23 mouse cellular contexts compared by ENCODE assay signal in genomic region chr4:45695239-45695638, GRCm38 (mm10).
A peak's percentile ranks its signal among the peaks of the same experiment; 100 is the strongest.
DNase-seq lines count a peak whose midpoint lies in the region; ATAC-seq and TF ChIP-seq lines count a peak whose summit lies in the region.
"Had no signal": no experiment of that assay in that cellular context is flagged by ENCODE, and none has a peak within 500 bp of the region (broad histone marks: within the 10 kb centered on the region; RNA-seq: fewer than 3 reads in every experiment).

No protein-coding gene starts in this region.

- H3K27me3 ChIP-seq in kidney, adult 2 months (replicated peaks; ENCODE audit: control insufficient read depth, insufficient read depth, low read length): no peaks in the 10 kb centered on the region
- H3K27me3 ChIP-seq in liver, embryonic 16.5 days (ENCODE audit: control insufficient read depth, insufficient read depth, low read depth, low read length): no peaks in the 10 kb centered on the region
- peaks cover 6% of the 10 kb centered on the region; the same call in 1 of the 2 replicates for H3K27me3 ChIP-seq in liver, embryonic 12.5 days (replicated peaks)
- H3K27me3 ChIP-seq in intestine, embryonic 15.5 days (replicated peaks): no peaks in the 10 kb centered on the region
- H3K27me3 ChIP-seq: CH12.LX; hindbrain, embryonic 12.5 days; Patski had no signal

- H3K4me2 ChIP-seq in liver, embryonic 16.5 days (ENCODE audit: low read depth, low read length): peak overlapping the region; percentile 12; the same call in 1 of the 2 replicates
- no peak overlapping the region for H3K4me2 ChIP-seq in liver, embryonic 12.5 days
- H3K4me2 ChIP-seq in intestine, embryonic 15.5 days (replicated peaks): no peak overlapping the region
- H3K4me2 ChIP-seq: heart, embryonic 11.5 days; hindbrain, embryonic 12.5 days had no signal

- H3K9me3 ChIP-seq in liver, embryonic 16.5 days (replicated peaks; ENCODE audit: control insufficient read depth, low read length): no peaks in the 10 kb centered on the region
- H3K9me3 ChIP-seq in liver, embryonic 12.5 days (replicated peaks): no peaks in the 10 kb centered on the region
- no peaks in the 10 kb centered on the region for H3K9me3 ChIP-seq in intestine, embryonic 15.5 days
- H3K9me3 ChIP-seq: G1E had no signal

- TF ChIP-seq POLR2A in kidney, adult 2 months (IDR thresholded peaks at IDR 0.05; ENCODE audit: low read depth, low read length): no peak

- H3K4me1 ChIP-seq in kidney, adult 2 months (ENCODE audit: control insufficient read depth, insufficient read depth, low read length): no peaks in the 10 kb centered on the region
- no peaks in the 10 kb centered on the region for H3K4me1 ChIP-seq in liver, embryonic 16.5 days (ENCODE audit: control insufficient read depth, low read depth, low read length)
- H3K4me1 ChIP-seq in liver, embryonic 12.5 days: no peaks in the 10 kb centered on the region
- no peaks in the 10 kb centered on the region for H3K4me1 ChIP-seq in intestine, embryonic 15.5 days (replicated peaks)

- no peaks in the 10 kb centered on the region for H3K36me3 ChIP-seq in kidney, adult 2 months (ENCODE audit: control insufficient read depth, insufficient read depth, low read length)
- no peaks in the 10 kb centered on the region for H3K36me3 ChIP-seq in liver, embryonic 16.5 days (ENCODE audit: control insufficient read depth, insufficient read depth)
- no peaks in the 10 kb centered on the region for H3K36me3 ChIP-seq in liver, embryonic 12.5 days
- H3K36me3 ChIP-seq in intestine, embryonic 15.5 days: no peaks in the 10 kb centered on the region
- H3K36me3 ChIP-seq: G1E; hindbrain, embryonic 12.5 days had no signal

- peak; percentile 5 for DNase-seq in kidney, adult 2 months
- DNase-seq in kidney, postnatal 4 days: no peak
- peak; percentile 45 for DNase-seq in large intestine, adult 2 months (ENCODE audit: low read depth, low spot score)
- DNase-seq in layer of hippocampus, adult 9-11 months: no peak
- DNase-seq: adrenal gland, postnatal 10 days; adrenal gland, postnatal 36 days; cerebellum, adult 18-20 months; cerebellum, adult 9-10 months; cerebellum, postnatal 14 days; forebrain, postnatal 0 days; gastrocnemius, adult 2 months; gastrocnemius, postnatal 14 days; heart, adult 11 months had no signal

- no peak overlapping the region for H3K27ac ChIP-seq in kidney, adult 2 months (ENCODE audit: insufficient read depth, low read depth, low read length)
- H3K27ac ChIP-seq in liver, embryonic 16.5 days (ENCODE audit: low read length): no peak overlapping the region
- H3K27ac ChIP-seq in liver, embryonic 12.5 days: no peak overlapping the region
- H3K27ac ChIP-seq in intestine, embryonic 15.5 days: no peak overlapping the region
- H3K27ac ChIP-seq: gastrocnemius, adult 2 months; hindbrain, embryonic 12.5 days had no signal

- no peak overlapping the region for H3K4me3 ChIP-seq in kidney, adult 2 months (ENCODE audit: insufficient read depth, low read depth, low read length)
- no peak overlapping the region for H3K4me3 ChIP-seq in liver, embryonic 16.5 days (ENCODE audit: low read depth, low read length)
- H3K4me3 ChIP-seq in liver, embryonic 12.5 days: no peak overlapping the region
- H3K4me3 ChIP-seq in intestine, embryonic 15.5 days (replicated peaks): no peak overlapping the region
- H3K4me3 ChIP-seq: gastrocnemius, adult 2 months; hindbrain, embryonic 12.5 days had no signal

- ATAC-seq in liver, embryonic 16.5 days (ENCODE audit: low read depth): no peak
- no peak for ATAC-seq in liver, embryonic 12.5 days
- ATAC-seq in intestine, embryonic 15.5 days: peak; percentile 77
- no peak for ATAC-seq in CD4-positive, CD25-positive, alpha-beta regulatory T cell, adult 4 months
- ATAC-seq: forebrain, embryonic 14.5 days; forebrain, postnatal 0 days; Patski had no signal

- no peak overlapping the region for H3K9ac ChIP-seq in liver, embryonic 16.5 days (ENCODE audit: low read depth, low read length)
- H3K9ac ChIP-seq in liver, embryonic 12.5 days: no peak overlapping the region
- H3K9ac ChIP-seq in intestine, embryonic 15.5 days: no peak overlapping the region
- H3K9ac ChIP-seq: forebrain, postnatal 0 days; hindbrain, embryonic 12.5 days had no signal

- WGBS in kidney, adult 2 months: 10% methylated on average over 1 of the region's 1 CpGs
- 38% methylated on average over 1 of the region's 1 CpGs for WGBS in liver, embryonic 16.5 days (ENCODE audit: insufficient replicate concordance)
- WGBS in liver, embryonic 12.5 days (ENCODE audit: insufficient replicate concordance): 40% methylated on average over 1 of the region's 1 CpGs
- WGBS in intestine, embryonic 15.5 days: 32% methylated on average over 1 of the region's 1 CpGs
- 17% methylated on average over 1 of the region's 1 CpGs for WGBS in large intestine, adult 2 months

- TF ChIP-seq CTCF in kidney, adult 2 months (conservative IDR thresholded peaks at IDR 0.05; ENCODE audit: insufficient read depth, insufficient read length, low read depth, low read length): no peak

Comparison
In these comparisons a context has a peak if more than half of its experiments do, and no peak if none do; other contexts are left out.
1. DNase-seq: peak in kidney, adult 2 months (single experiment) and large intestine, adult 2 months (single experiment); none in kidney, postnatal 4 days (0 of 2) and layer of hippocampus, adult 9-11 months (single experiment).